Mouse (Mus musculus) heart, embryonic 14.5 days (tissue): ENCODE measurements at regions not wholly inside any gene's neighbourhood (a gene's known extent, or its start where the extent isn't known, plus 50 kb on each side); places are given as distances from the start of the nearest gene placed in this dataset.

ENCODE experiments used
- ATAC-seq: fragments of 200-750 bp; cut with Nextera tagmentation; 2 replicates; pipeline ENCODE4 v1.8.0; 2017; ENCODE audit warnings: low read depth, moderate TSS enrichment; ENCODE audit not compliant: insufficient number of reproducible peaks, insufficient read depth, low FRiP score
- H3K27ac ChIP-seq, 2 experiments: fragments of 200-500 bp in 1 of 2; fragments of 300-500 bp in 1 of 2; sonication (generic) in 1 of 2; replicated peaks in 1 of 2; 2 replicates each; pipeline ENCODE4 v1.5.1; 2012 to 2014; ENCODE audit warnings: low read depth in 2 of 2, low read length in 2 of 2, control low read depth in 1 of 2, mild to moderate bottlenecking in 1 of 2, mixed read lengths in 1 of 2; ENCODE audit not compliant: control insufficient read depth in 1 of 2, insufficient read depth in 1 of 2
- H3K27me3 ChIP-seq: fragments of 300-500 bp; sonication (generic); 2 replicates; pipeline ENCODE4 v1.6.1; 2014; ENCODE audit warnings: mild to moderate bottlenecking, low read length, control low read depth; ENCODE audit not compliant: control insufficient read depth, insufficient read depth
- H3K36me3 ChIP-seq: fragments of 300-500 bp; sonication (generic); 2 replicates; pipeline ENCODE4 v1.6.1; 2014; ENCODE audit warnings: mild to moderate bottlenecking, control low read depth, low read length, mixed read lengths; ENCODE audit not compliant: control insufficient read depth, insufficient read depth
- H3K4me1 ChIP-seq, 2 experiments: fragments of 200-500 bp in 1 of 2; fragments of 300-500 bp in 1 of 2; sonication (generic) in 1 of 2; 2 replicates each; pipeline ENCODE4 v1.6.1; 2012 to 2014; ENCODE audit warnings: low read length in 2 of 2, control low read depth in 1 of 2, mixed read lengths in 1 of 2; ENCODE audit not compliant: control insufficient read depth in 2 of 2, insufficient read depth in 2 of 2
- H3K4me2 ChIP-seq: fragments of 300-500 bp; sonication (generic); 2 replicates; pipeline ENCODE4 v1.6.1; 2014; ENCODE audit warnings: mild to moderate bottlenecking, low read length
- H3K4me3 ChIP-seq, 2 experiments: fragments of 200-500 bp in 1 of 2; fragments of 300-500 bp in 1 of 2; sonication (generic) in 1 of 2; 2 replicates each; pipeline ENCODE4 v1.5.1; 2012 to 2014; ENCODE audit warnings: low read length in 2 of 2, mild to moderate bottlenecking in 2 of 2, control low read depth in 1 of 2, low read depth in 1 of 2, moderate library complexity in 1 of 2; ENCODE audit not compliant: control insufficient read depth in 1 of 2, insufficient read depth in 1 of 2
- H3K9ac ChIP-seq: fragments of 300-500 bp; sonication (generic); 2 replicates; pipeline ENCODE4 v1.6.1; 2014; ENCODE audit warnings: mild to moderate bottlenecking, low read length
- H3K9me3 ChIP-seq: fragments of 300-500 bp; sonication (generic); 2 replicates; pipeline ENCODE4 v1.6.1; 2016; ENCODE audit warnings: low read length, control low read depth; ENCODE audit not compliant: control insufficient read depth
- WGBS: fragments of 180-500 bp; shearing (Covaris S2); extraction: QIAGEN DNeasy Blood & Tissue Kit; methylation state at CpG from one replicate; pipeline ENCODE4 v1.1.7; 2014; 5-methylcytosine and 5-hydroxymethylcytosine counted together

DNA sequence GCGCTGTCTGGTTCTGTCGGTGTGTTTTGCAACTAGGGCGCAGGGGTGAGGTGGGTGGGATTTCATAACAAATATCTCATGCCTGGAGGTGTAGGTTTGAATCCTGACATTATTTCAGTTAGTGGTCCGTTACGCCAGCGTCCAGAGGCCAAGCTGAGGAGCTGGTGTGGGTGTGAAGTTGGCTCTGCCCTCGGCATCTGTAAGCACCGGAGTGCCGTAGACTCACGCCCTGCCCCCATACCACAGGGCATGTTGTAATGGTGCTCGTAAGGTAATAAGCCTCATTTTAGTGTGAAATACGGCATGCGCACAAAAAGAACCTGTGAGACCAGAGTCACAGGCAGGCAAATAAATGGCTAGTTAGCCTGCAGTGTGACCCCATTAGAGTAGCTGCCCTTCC is 168.1 kb upstream of the Id2 start:
- no peak overlapping the region for H3K27ac ChIP-seq
- 94% methylated on average over 13 of the region's 13 CpGs for WGBS
- no peak overlapping the region for H3K9ac ChIP-seq
- H3K4me2 ChIP-seq = no peak overlapping the region
- no peaks in the 10 kb centered on the region for H3K27me3 ChIP-seq
- H3K4me1 ChIP-seq = peaks cover 8 to 16% of the 10 kb centered on the region in 2 experiments
- no peaks in the 10 kb centered on the region for H3K9me3 ChIP-seq
- no peaks in the 10 kb centered on the region for H3K36me3 ChIP-seq
- H3K4me3 ChIP-seq = no peak overlapping the region
- no peak for ATAC-seq

DNA sequence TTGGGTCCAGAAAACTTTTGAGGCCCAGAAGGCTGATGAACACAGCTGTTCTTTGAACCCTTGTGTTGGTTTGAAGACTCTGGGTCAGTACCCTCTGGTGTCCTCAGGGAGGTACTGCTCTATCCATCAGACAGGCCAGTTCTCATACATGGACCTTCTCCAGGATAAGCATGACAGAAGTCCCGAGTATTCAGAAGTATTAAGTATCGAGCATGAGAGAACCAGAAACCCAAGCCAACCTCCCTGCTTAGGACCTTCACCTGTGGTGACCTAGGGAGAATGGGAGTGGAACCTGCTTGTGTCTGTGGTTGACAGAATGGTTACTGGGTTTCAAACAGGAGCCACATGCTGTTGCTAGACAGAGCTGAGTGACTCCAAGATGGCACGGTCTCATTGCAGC is 167.5 kb upstream of the Id2 start:
- no peak overlapping the region for H3K9ac ChIP-seq
- H3K4me2 ChIP-seq = no peak overlapping the region
- no peak for ATAC-seq
- peaks cover 6 to 10% of the 10 kb centered on the region in 2 experiments for H3K4me1 ChIP-seq
- no peak overlapping the region for H3K4me3 ChIP-seq
- H3K36me3 ChIP-seq = no peaks in the 10 kb centered on the region
- no peaks in the 10 kb centered on the region for H3K9me3 ChIP-seq
- no peak overlapping the region for H3K27ac ChIP-seq
- no peaks in the 10 kb centered on the region for H3K27me3 ChIP-seq
- 88% methylated on average over 3 of the region's 3 CpGs for WGBS

DNA sequence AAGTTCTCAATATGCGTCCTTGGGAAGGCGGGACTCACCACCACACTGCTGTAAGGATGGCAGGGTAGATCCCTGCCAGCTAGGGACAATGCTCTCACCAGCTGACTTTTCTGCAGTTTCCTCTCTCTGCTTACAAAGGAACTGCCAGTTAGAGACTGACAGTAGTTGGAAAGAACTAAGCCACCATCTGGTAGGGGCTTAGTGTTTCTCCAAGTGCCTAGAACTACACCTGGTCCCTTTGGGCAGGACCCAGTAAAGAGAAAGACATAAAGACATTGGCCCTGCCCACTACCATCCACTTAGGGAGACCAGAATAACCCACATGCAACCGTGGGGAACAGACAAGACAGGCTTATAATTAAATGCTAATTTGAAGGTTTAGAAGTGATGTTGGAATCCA is 165.5 kb upstream of the Id2 start:
- no peaks in the 10 kb centered on the region for H3K9me3 ChIP-seq
- ATAC-seq = no peak
- no peak overlapping the region for H3K4me3 ChIP-seq
- WGBS = 82% methylated on average over 3 of the region's 3 CpGs
- H3K4me2 ChIP-seq = no peak overlapping the region
- no peaks in the 10 kb centered on the region for H3K27me3 ChIP-seq
- H3K4me1 ChIP-seq = peaks cover 3 to 8% of the 10 kb centered on the region in 2 experiments; a peak in 3 of 4 replicates
- H3K36me3 ChIP-seq = no peaks in the 10 kb centered on the region
- no peak overlapping the region for H3K9ac ChIP-seq
- no peak overlapping the region for H3K27ac ChIP-seq

DNA sequence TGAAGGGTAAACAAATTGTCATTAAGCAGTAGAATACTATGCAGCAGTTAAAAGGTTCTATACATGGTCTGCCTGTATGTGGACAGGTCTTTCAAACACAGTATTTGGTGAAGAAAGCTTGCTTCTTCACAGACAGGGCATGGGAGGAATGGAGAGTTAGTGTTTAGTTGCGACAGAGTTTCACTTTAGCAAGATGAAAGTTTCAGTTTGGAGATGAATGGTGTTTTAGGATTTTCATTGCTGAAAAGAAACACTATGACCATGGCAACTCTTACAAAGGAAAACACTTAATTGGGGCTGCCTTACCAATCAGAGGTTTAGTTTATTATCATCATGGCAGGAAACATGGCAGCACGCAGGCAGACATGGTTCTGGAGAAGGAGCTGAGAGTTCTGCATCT is 162.2 kb upstream of the Id2 start:
- Histone ChIP-seq H3K36me3 (no peaks in the 10 kb centered on the region), H3K4me2 (no peak overlapping the region), H3K4me1 (peaks cover 4 to 6% of the 10 kb centered on the region in 2 experiments; a peak in 3 of 4 replicates), H3K27me3 (no peaks in the 10 kb centered on the region), H3K9me3 (no peaks in the 10 kb centered on the region), H3K27ac (no peak overlapping the region), H3K4me3 (no peak overlapping the region), H3K9ac (no peak overlapping the region)
- WGBS = 92% methylated on average over 2 of the region's 2 CpGs
- no peak for ATAC-seq

DNA sequence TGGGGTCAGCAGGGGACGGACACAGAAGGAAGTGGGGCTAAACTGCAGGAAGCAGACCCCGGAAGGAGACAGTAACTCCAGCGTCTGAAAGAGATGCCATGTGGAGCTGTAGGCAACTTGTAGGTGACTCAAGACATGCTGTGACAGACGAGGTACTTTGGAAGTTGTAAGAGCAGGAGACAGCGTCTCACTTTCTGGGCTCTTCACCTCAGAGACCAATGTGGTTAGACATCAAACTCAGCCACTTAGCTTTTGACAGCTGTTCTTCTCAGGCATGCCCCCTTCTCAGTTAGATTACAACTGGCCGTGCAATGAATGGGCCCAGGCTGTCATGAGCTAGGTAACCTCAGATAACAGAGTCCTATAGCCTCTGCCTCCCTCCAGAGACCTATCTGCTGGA is 159.3 kb upstream of the Id2 start:
- H3K36me3 ChIP-seq = no peaks in the 10 kb centered on the region
- WGBS = 11% methylated on average over 6 of the region's 6 CpGs
- H3K4me2 ChIP-seq = no peak overlapping the region
- H3K9me3 ChIP-seq = peaks cover 10% of the 10 kb centered on the region; the same call in 1 of the 2 replicates
- no peak overlapping the region for H3K9ac ChIP-seq
- H3K27me3 ChIP-seq = no peaks in the 10 kb centered on the region
- H3K4me1 ChIP-seq = peaks cover 4 to 6% of the 10 kb centered on the region in 2 experiments; a peak in 3 of 4 replicates
- no peak for ATAC-seq
- H3K4me3 ChIP-seq = no peak overlapping the region
- H3K27ac ChIP-seq = no peak overlapping the region

DNA sequence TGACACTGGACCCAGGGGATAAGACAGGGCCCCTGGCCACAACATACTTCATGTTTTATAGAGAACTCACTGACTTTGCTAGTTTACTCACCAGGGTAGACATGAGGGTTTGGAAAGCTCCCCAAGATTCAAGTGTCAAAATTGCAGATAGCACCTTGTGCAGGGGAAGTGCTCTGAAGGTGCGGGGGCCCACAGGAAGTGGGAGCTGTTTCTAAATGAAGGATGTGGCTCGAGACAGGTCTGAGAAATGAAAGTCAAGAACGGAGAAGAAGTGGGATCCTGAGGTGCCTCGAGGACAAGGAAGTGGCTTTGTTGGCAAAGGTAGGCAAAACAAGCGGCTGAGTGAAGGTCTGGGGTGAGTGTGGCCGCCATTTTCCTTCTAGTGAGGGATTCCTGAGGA is 157.8 kb upstream of the Id2 start:
- H3K9me3 ChIP-seq = peaks cover 10% of the 10 kb centered on the region; the same call in 1 of the 2 replicates
- no peak overlapping the region for H3K9ac ChIP-seq
- no peaks in the 10 kb centered on the region for H3K36me3 ChIP-seq
- no peak for ATAC-seq
- no peak overlapping the region for H3K27ac ChIP-seq
- H3K27me3 ChIP-seq = no peaks in the 10 kb centered on the region
- 86% methylated on average over 6 of the region's 6 CpGs for WGBS
- no peak overlapping the region for H3K4me2 ChIP-seq
- H3K4me1 ChIP-seq = peaks cover 4 to 6% of the 10 kb centered on the region in 2 experiments; a peak in 3 of 4 replicates
- H3K4me3 ChIP-seq = no peak overlapping the region

DNA sequence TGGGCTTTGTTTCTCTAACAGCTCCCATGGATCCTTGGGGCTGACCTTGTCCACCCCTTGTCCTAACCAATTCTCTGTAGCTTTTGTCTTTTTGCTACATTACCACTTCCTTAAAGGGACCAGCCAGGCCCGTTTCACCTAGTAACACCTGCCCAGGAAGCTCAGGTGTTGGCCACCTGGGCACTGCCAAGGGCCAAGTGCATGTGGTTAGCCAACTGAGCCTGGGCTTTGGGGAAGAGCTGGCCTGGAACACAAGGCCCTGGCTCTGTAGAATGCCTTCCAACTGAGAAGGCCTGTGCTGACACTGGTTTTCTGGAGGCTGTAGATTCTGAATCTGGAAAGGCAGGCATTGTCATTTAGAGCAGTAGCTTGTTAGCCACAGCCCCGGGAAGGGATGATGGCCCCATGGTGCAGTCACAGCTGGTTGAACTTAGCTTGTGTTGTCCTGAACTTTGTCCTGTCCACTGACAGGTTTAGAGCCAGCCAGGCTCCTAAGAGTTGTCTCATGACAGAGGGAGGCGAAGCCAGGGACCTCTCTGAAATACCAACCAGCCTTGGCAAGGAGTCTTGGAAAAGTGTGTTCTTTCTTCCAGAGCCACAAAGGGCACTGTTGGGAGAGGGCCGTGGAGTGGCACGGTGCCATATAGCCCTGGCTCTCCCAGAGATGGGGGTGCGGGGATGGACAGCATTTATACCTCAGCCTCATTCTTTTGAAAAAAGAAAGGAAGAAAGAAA is 156.0 kb upstream of the Id2 start:
- no peak overlapping the region for H3K9ac ChIP-seq
- no peak overlapping the region for H3K4me3 ChIP-seq
- H3K27ac ChIP-seq = no peak overlapping the region
- H3K27me3 ChIP-seq = no peaks in the 10 kb centered on the region
- no peak overlapping the region for H3K4me2 ChIP-seq
- no peaks in the 10 kb centered on the region for H3K36me3 ChIP-seq
- peaks cover 11 to 18% of the 10 kb centered on the region in 2 experiments; a peak in 3 of 4 replicates for H3K4me1 ChIP-seq
- WGBS = 88% methylated on average over 6 of the region's 6 CpGs
- H3K9me3 ChIP-seq = peaks cover 10% of the 10 kb centered on the region; the same call in 1 of the 2 replicates
- no peak for ATAC-seq
